Mouse (Mus musculus) heart, adult 2 months (tissue): ENCODE results near the gene Lrrc39. TPM values are rescaled to one million over a fixed set of nuclear protein-coding genes. Genes with fewer than 3 reads are reported as not detected.

Experiments used
- DNase-seq, 2 experiments: peaks; one replicate each; pipeline ENCODE4 v3.0.0; 2021
- H3K27ac ChIP-seq: fragments of 200-600 bp; 2 replicates; pipeline ENCODE4 v1.8.1; 2022
- H3K27me3 ChIP-seq: fragments of 200-500 bp; 2 replicates; pipeline ENCODE4 v1.6.1; 2012; ENCODE audit warnings: mild to moderate bottlenecking, low read length, inconsistent platforms, mixed read lengths; ENCODE audit not compliant: control insufficient read depth, insufficient read depth
- H3K36me3 ChIP-seq: fragments of 200-500 bp; 2 replicates; pipeline ENCODE4 v1.6.1; 2012; ENCODE audit warnings: low read length, inconsistent platforms; ENCODE audit not compliant: control insufficient read depth, insufficient read depth
- H3K4me1 ChIP-seq: fragments of 200-500 bp; 2 replicates; pipeline ENCODE4 v1.6.1; 2011; ENCODE audit warnings: low read length; ENCODE audit not compliant: control insufficient read depth, insufficient read depth
- H3K4me3 ChIP-seq: fragments of 200-600 bp; 2 replicates; pipeline ENCODE4 v1.8.1; 2022
- H3K79me2 ChIP-seq: fragments of 200-500 bp; replicated peaks from 2 replicates; pipeline ENCODE4 v1.6.1; 2012; ENCODE audit warnings: mild to moderate bottlenecking, inconsistent platforms, low read length, moderate library complexity, mixed read lengths; ENCODE audit not compliant: control insufficient read depth, insufficient read depth
- H3K9ac ChIP-seq: fragments of 200-500 bp; 2 replicates; pipeline ENCODE4 v1.6.1; 2012; ENCODE audit warnings: low read depth, mild to moderate bottlenecking, control low read depth, inconsistent platforms, low read length, mixed read lengths
- CTCF ChIP-seq: fragments of 200-600 bp; IDR thresholded peaks from 2 replicates; pipeline ENCODE4 v1.8.1; 2022; ENCODE audit warnings: antibody characterized with exemption, mild to moderate bottlenecking, moderate library complexity
- EP300 ChIP-seq: fragments of 200-500 bp; IDR thresholded peaks from 2 replicates; pipeline ENCODE4 v1.6.1; 2011; ENCODE audit warnings: low read depth, low read length, control low read depth; ENCODE audit not compliant: insufficient read depth
- POLR2A ChIP-seq: fragments of 200-500 bp; IDR thresholded peaks from 2 replicates; pipeline ENCODE4 v1.6.1; 2011; ENCODE audit warnings: mild to moderate bottlenecking, low read depth, low read length, control low read depth; ENCODE audit not compliant: insufficient read depth
- whole genome bisulfite sequencing: fragments of 180-500 bp; shearing (Covaris S2); methylation state at CpG from one replicate; pipeline ENCODE4 v1.1.7; 2018; 5-methylcytosine and 5-hydroxymethylcytosine counted together
- intact Hi-C: fragments of 180-260 bp; cut with DNase I; formaldehyde crosslinking; loops from one replicate; pipeline ENCODE4 v1.15.1; 2025
- polyA plus RNA-seq: library from polyadenylated mRNA; depleted of rRNA; stranded (reverse); fragments of >200 nt; gene quantifications from 2 replicates; pipeline ENCODE4 v1.2.3, GENCODE M21; 2012; rRNA removed
- total RNA-seq, 2 experiments: library from RNA; stranded (reverse); gene quantifications; 2 replicates each; pipeline ENCODE4 v1.2.3; 2021

Lrrc39 gene
- total and polyA plus RNA-seq, 3 experiments = 39.3 to 69.5 (median 64.4) TPM

DNA sequence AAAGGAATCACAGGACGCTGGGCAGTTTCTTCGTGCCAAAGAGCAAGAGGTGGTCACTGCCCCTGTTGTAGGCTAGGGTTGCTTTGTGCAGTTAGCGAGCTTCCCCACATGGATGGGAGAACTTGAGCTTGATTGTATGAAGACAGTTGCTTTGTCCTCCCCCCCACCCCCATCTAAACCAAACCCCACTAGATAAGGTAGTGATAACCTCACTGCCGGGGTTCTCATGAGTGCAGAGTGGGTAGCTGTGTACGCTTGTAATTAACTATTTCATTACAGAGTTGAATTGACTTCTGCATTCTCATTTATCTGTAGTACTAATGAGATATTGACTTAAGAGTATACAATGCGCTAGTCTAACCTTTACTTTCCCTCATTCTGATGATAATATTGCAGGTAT is 56.1 kb downstream of the Lrrc39 start:
- intact Hi-C loops = no loop called here
- no peaks in the 10 kb centered on the region for H3K4me1 ChIP-seq
- TF ChIP-seq EP300 (no peak), CTCF (no peak), POLR2A (no peak)
- H3K4me3 ChIP-seq = no peak overlapping the region
- WGBS = 75% methylated on average over 6 of the region's 6 CpGs
- H3K79me2 ChIP-seq = no peaks in the 10 kb centered on the region
- no peak overlapping the region for H3K9ac ChIP-seq
- no peaks in the 10 kb centered on the region for H3K36me3 ChIP-seq
- DNase-seq = no peak
- H3K27ac ChIP-seq = no peak overlapping the region
- H3K27me3 ChIP-seq = no peaks in the 10 kb centered on the region

DNA sequence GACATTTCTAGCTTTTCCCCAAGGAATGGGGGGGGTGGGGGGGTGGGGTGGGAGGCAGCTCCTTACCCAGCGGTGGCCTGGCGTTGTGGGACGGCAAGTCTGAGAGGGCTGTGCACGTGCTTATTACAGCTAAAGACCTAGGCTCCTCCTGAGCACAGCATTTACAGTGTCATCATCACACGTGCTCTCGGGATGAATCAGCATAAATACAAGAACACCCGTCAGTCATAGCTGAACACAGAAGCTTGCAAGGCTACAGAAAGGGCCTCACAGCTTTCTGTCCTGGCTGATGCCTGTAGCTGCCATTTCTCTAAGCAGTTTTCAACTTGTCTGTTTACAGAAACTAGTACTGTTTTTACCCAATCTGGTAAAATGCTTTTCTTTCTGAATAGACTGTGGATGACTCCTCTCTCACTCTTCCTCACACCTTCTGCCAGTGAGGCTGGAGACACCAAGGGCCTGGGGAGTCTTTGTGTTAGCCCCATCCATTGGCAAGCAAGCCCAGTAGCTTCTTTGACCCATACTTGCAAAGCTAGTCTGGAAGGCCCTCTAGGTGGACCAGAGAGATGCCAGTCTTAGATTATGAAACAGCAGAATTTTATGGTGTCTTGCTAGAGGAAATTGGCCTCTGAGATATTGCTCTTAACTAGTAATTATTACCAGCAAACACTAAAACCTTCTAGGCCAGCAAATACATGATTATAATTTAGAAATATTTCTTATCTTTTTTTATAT is 58.0 kb downstream of the Lrrc39 start:
- TF ChIP-seq EP300 (no peak), POLR2A (no peak), CTCF (no peak)
- no peaks in the 10 kb centered on the region for H3K27me3 ChIP-seq
- H3K4me3 ChIP-seq = no peak overlapping the region
- H3K9ac ChIP-seq = no peak overlapping the region
- intact Hi-C loops = no loop called here
- DNase-seq = no peak
- no peaks in the 10 kb centered on the region for H3K79me2 ChIP-seq
- no peaks in the 10 kb centered on the region for H3K36me3 ChIP-seq
- H3K27ac ChIP-seq = no peak overlapping the region
- WGBS = 88% methylated on average over 7 of the region's 7 CpGs
- H3K4me1 ChIP-seq = no peaks in the 10 kb centered on the region

DNA sequence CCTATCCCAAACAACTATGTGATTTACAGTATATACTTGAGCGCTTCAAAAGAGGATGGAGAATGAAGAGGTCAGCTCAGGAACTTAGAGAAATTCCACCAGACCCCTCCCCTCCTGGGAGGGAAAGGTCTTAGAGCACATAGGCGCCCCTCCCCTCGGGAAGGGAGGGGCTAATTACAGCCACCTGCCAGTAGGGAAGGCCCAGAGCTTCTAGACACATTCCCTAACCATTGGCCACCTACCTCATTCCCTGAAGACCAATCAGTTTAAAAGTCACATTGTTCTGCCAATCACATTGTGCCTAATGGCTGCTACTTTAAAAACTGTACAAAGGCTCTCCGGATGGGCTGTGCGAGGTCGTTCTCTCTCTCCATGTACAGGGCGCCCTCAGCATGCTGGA is 59.9 kb downstream of the Lrrc39 start:
- Histone ChIP-seq H3K4me3 (no peak overlapping the region), H3K9ac (no peak overlapping the region), H3K4me1 (no peaks in the 10 kb centered on the region), H3K36me3 (no peaks in the 10 kb centered on the region), H3K27ac (no peak overlapping the region), H3K27me3 (no peaks in the 10 kb centered on the region), H3K79me2 (no peaks in the 10 kb centered on the region)
- WGBS = 95% methylated on average over 7 of the region's 7 CpGs
- no peak for TF ChIP-seq EP300
- TF ChIP-seq CTCF = no peak
- no peak for DNase-seq
- intact Hi-C loops = no loop called here

DNA sequence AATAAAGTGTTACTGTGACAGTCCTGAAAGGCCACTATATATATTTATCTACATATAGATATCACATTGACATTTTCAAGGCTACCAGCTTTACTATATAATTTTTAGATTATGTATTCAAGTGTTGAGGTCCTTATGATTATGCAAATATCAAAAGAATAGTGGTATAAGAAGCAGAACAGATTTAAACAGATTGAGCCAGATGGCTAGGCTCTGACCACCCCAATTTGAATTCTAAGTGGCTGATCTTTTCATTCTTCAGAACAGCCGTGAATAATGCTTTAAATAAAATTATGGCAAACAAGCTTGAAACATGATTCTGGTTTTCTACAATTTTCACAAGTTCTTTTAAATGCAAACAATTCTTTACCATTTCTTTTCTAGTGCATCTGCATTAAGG is 68.7 kb downstream of the Lrrc39 start:
- no peak overlapping the region for H3K9ac ChIP-seq
- TF ChIP-seq CTCF = no peak
- TF ChIP-seq EP300 = no peak
- TF ChIP-seq POLR2A = no peak
- H3K27me3 ChIP-seq = no peaks in the 10 kb centered on the region
- DNase-seq = no peak
- H3K4me1 ChIP-seq = peaks cover 4% of the 10 kb centered on the region
- intact Hi-C loops = no loop called here
- peaks cover 8% of the 10 kb centered on the region for H3K36me3 ChIP-seq
- no peak overlapping the region for H3K27ac ChIP-seq
- no peak overlapping the region for H3K4me3 ChIP-seq
- no peaks in the 10 kb centered on the region for H3K79me2 ChIP-seq
- 63% methylated on average over 1 of the region's 1 CpGs for WGBS

Other genes with a start within 250 kb of the Lrrc39 start
- 1 to 10 TPM; 2.8 to 3.4 TPM for gene Cdc14a, start 138.9 kb upstream of the Lrrc39 start, total RNA-seq
- 1.3 and 1.6 TPM in 2 replicates for gene Cdc14a, start 138.9 kb upstream of the Lrrc39 start, polyA plus RNA-seq
- gene Rtca, start 54.8 kb upstream of the Lrrc39 start, total RNA-seq = 10 to 100 TPM; 18.7 to 21.3 TPM
- 13.6 and 22.0 TPM in 2 replicates for gene Rtca, start 54.8 kb upstream of the Lrrc39 start, polyA plus RNA-seq
- 10 to 100 TPM; 54.1 to 76.7 TPM for gene Dbt, start 49.9 kb upstream of the Lrrc39 start, total RNA-seq
- gene Dbt, start 49.9 kb upstream of the Lrrc39 start, polyA plus RNA-seq = 24.1 and 53.9 TPM in 2 replicates
- gene Sass6, start 32.0 kb downstream of the Lrrc39 start, total RNA-seq = 1 to 10 TPM; 2.0 TPM
- 0.76 and 1.4 TPM in 2 replicates for gene Sass6, start 32.0 kb downstream of the Lrrc39 start, polyA plus RNA-seq
- gene Trmt13, start 51.6 kb downstream of the Lrrc39 start, total RNA-seq = 1 to 10 TPM; 5.4 to 5.5 TPM
- gene Trmt13, start 51.6 kb downstream of the Lrrc39 start, polyA plus RNA-seq = 3.6 and 7.3 TPM in 2 replicates
- gene Mfsd14a, start 99.7 kb downstream of the Lrrc39 start, total RNA-seq = 10 to 100 TPM; 17.5 to 19.5 TPM
- gene Mfsd14a, start 99.7 kb downstream of the Lrrc39 start, polyA plus RNA-seq = 12.0 and 23.5 TPM in 2 replicates
- 1 to 10 TPM in 1 of 2 experiments, under 1 TPM in 1; 0.78 to 1.5 TPM for gene Gm43191, start 118.3 kb downstream of the Lrrc39 start, total RNA-seq
- gene Gm43191, start 118.3 kb downstream of the Lrrc39 start, polyA plus RNA-seq = not detected in 2 replicates
- gene Slc35a3, start 149.9 kb downstream of the Lrrc39 start, total RNA-seq = 10 to 100 TPM; 10.7 to 11.2 TPM
- 5.7 and 10.2 TPM in 2 replicates for gene Slc35a3, start 149.9 kb downstream of the Lrrc39 start, polyA plus RNA-seq
- 100 to 1,000 TPM; 173 to 200 TPM for gene Agl, start 245.2 kb downstream of the Lrrc39 start, total RNA-seq
- gene Agl, start 245.2 kb downstream of the Lrrc39 start, polyA plus RNA-seq = 41.1 and 99.5 TPM in 2 replicates